Mouse (Mus musculus) forebrain, postnatal 0 days (tissue): Measurements from ENCODE around the gene Rgmb. TPM values are rescaled to one million over a fixed set of nuclear protein-coding genes. Genes with fewer than 3 reads are reported as not detected.
A peak's percentile ranks its signal among the peaks of the same experiment; 100 is the strongest.

Experiments
- ATAC-seq: fragments of 200-750 bp; cut with Nextera tagmentation; 2 replicates; pipeline ENCODE4 v1.8.0; 2017; ENCODE audit warnings: mild to moderate bottlenecking, moderate library complexity
- DNase-seq: peaks from one replicate; pipeline ENCODE4 v3.0.0-alpha.2; 2015
- H3K27ac ChIP-seq: fragments of 300-500 bp; sonication (generic); 2 replicates; pipeline ENCODE4 v1.5.1; 2014; ENCODE audit warnings: low read depth, mild to moderate bottlenecking, antibody characterized with exemption, low read length, moderate library complexity, mixed read lengths
- H3K27me3 ChIP-seq: fragments of 300-500 bp; sonication (generic); 2 replicates; pipeline ENCODE4 v1.6.1; 2014; ENCODE audit warnings: mild to moderate bottlenecking, low read length, mixed read lengths; ENCODE audit not compliant: insufficient read depth
- H3K36me3 ChIP-seq: fragments of 300-500 bp; sonication (generic); 2 replicates; pipeline ENCODE4 v1.6.1; 2014; ENCODE audit warnings: mild to moderate bottlenecking, moderate library complexity; ENCODE audit not compliant: insufficient read depth
- H3K4me1 ChIP-seq: fragments of 300-500 bp; sonication (generic); 2 replicates; pipeline ENCODE4 v1.6.1; 2014; ENCODE audit warnings: antibody characterized with exemption; ENCODE audit not compliant: insufficient read depth
- H3K4me2 ChIP-seq: fragments of 300-500 bp; sonication (generic); 2 replicates; pipeline ENCODE4 v1.6.1; 2014; ENCODE audit warnings: low read depth, mild to moderate bottlenecking, moderate library complexity
- H3K4me3 ChIP-seq: fragments of 300-500 bp; sonication (generic); 2 replicates; pipeline ENCODE4 v1.5.1; 2014; ENCODE audit warnings: low read depth, low read length, mixed read lengths
- H3K9ac ChIP-seq: fragments of 300-500 bp; sonication (generic); 2 replicates; pipeline ENCODE4 v1.6.1; 2014; ENCODE audit warnings: mild to moderate bottlenecking
- H3K9me3 ChIP-seq: fragments of 300-500 bp; sonication (generic); 2 replicates; pipeline ENCODE4 v1.6.1; 2016; ENCODE audit warnings: low read length
- CTCF ChIP-seq: sonication (generic); IDR thresholded peaks from 2 replicates; pipeline ENCODE4 v1.5.1; 2016; ENCODE audit warnings: antibody characterized with exemption, control low read depth, low read depth
- WGBS: fragments of 180-500 bp; shearing (Covaris S2); extraction: QIAGEN DNeasy Blood & Tissue Kit; methylation state at CpG from one replicate; pipeline ENCODE4 v1.1.7; 2014; 5-methylcytosine and 5-hydroxymethylcytosine counted together
- polyA plus RNA-seq: library from polyadenylated mRNA; unstranded; fragments of >200 nt; fragmentation: Nextera tagmentation; extraction: Ambion mirVana; gene quantifications from 2 replicates; pipeline ENCODE4 v1.2.1, GENCODE M21; 2015
- total RNA-seq: library from RNA; depleted of rRNA; stranded (reverse); fragments of >200 nt; gene quantifications from 2 replicates; pipeline ENCODE4 v1.2.3, GENCODE M21; 2014

Rgmb gene
- total and polyA plus RNA-seq, 2 experiments from 2014 or later, result 48.1 to 81.4 TPM

DNA sequence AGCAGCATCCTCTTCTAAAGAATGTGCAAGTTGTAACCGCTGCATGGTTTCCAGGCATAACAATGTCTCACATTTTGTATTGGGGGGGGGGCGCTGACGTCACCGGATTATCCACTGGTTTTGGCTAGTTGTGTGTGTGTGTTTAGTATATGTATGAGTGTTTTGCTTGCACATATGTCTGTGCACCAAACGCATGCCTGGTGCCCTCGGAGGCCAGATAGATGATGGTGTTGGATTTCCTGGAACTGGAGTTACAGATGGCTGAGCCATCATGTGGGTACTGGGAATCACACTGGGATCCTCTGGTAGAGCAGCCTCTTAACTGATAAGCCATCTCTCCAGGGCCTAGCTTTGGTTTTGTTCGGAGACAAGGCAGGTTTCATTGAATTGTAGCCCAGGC, 8.5 kb downstream of the Rgmb start:
- no peak overlapping the region for H3K9ac ChIP-seq
- no peak overlapping the region for H3K4me2 ChIP-seq
- H3K36me3 ChIP-seq, result peaks cover 4% of the 10 kb centered on the region; the same call in 1 of the 2 replicates
- TF ChIP-seq CTCF, result no peak
- H3K9me3 ChIP-seq, result no peaks in the 10 kb centered on the region
- 82% methylated on average over 7 of the region's 7 CpGs for WGBS
- ATAC-seq (no peak), DNase-seq (no peak)
- H3K27ac ChIP-seq, result no peak overlapping the region
- H3K4me1 ChIP-seq, result peaks cover 28% of the 10 kb centered on the region
- H3K4me3 ChIP-seq, result no peak overlapping the region
- H3K27me3 ChIP-seq, result no peaks in the 10 kb centered on the region

DNA sequence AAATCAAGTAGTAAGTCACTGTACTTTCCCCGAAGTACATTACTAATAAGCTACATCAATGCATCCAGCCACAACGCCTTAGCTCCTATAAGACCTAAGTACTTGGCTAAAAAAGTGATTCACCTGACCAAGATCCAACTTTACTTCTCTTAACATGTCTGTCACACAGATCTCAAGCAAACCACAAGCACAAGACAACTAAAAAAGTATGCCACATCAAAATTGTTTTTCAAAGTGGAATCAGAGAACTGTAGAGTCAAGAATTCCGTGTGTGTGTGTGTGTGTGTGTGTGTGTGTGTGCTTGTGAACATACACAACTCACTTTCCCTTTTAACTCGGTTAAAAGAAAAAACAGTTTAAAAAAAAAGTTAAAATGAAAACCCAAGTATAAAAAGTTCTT, 9.1 kb downstream of the Rgmb start:
- no peaks in the 10 kb centered on the region for H3K27me3 ChIP-seq
- no peak overlapping the region for H3K4me2 ChIP-seq
- no peak overlapping the region for H3K27ac ChIP-seq
- H3K4me1 ChIP-seq, result peaks cover 22% of the 10 kb centered on the region; the same call in 1 of the 2 replicates
- ATAC-seq (no peak), DNase-seq (no peak)
- H3K9me3 ChIP-seq, result no peaks in the 10 kb centered on the region
- H3K36me3 ChIP-seq, result peaks cover 4% of the 10 kb centered on the region; the same call in 1 of the 2 replicates
- TF ChIP-seq CTCF, result no peak
- 90% methylated on average over 4 of the region's 4 CpGs for WGBS
- no peak overlapping the region for H3K9ac ChIP-seq
- H3K4me3 ChIP-seq, result no peak overlapping the region

DNA sequence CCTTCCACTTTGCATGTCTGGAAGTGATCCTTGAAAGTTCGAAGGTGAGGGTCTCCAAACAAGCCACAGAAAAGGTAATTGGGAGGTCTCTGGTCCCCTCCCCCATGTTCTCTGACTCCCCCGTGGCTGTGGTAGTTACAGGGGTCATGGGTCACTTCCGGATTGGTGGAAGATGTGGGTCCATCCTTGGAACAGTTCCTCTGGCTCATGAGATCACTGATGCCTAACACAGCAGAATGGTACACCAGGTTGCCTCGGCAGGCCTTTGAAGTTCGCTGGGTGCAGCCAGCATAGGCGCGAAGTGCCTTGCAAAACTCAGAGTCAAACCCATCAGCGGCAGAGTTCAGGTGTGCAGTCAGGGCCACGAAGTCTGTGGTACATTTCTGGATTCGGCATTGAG, 10.1 kb downstream of the Rgmb start:
- no peak overlapping the region for H3K27ac ChIP-seq
- no peak for TF ChIP-seq CTCF
- H3K4me1 ChIP-seq, result peaks cover 22% of the 10 kb centered on the region; the same call in 1 of the 2 replicates
- no peak overlapping the region for H3K4me2 ChIP-seq
- H3K36me3 ChIP-seq, result peaks cover 4% of the 10 kb centered on the region; the same call in 1 of the 2 replicates
- no peak for DNase-seq
- no peaks in the 10 kb centered on the region for H3K27me3 ChIP-seq
- WGBS, result 90% methylated on average over 10 of the region's 10 CpGs
- no peak overlapping the region for H3K9ac ChIP-seq
- ATAC-seq, result no peak
- H3K4me3 ChIP-seq, result no peak overlapping the region
- no peaks in the 10 kb centered on the region for H3K9me3 ChIP-seq

DNA sequence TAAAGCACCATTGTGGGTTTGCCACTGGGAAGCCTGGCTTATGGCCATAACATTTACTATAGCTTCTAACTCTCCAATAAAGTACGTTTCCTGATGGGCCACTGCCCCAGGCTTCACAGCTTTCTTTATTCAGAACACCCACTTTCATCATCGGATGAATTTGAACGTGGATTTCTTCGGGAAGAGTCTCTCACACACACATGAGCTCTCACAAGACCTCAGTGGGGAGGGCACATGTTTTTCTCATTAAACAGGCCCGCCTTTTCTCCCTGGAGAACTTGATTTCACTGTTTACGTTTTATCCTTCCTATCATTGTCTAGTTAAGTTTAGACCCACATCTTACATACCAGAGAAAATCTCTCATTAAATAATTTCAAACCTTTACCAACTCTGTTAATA, 10.7 kb downstream of the Rgmb start:
- Histone ChIP-seq H3K27ac (no peak overlapping the region), H3K27me3 (no peaks in the 10 kb centered on the region), H3K9ac (no peak overlapping the region), H3K4me1 (peaks cover 22% of the 10 kb centered on the region; the same call in 1 of the 2 replicates), H3K9me3 (no peaks in the 10 kb centered on the region), H3K4me3 (no peak overlapping the region), H3K4me2 (no peak overlapping the region), H3K36me3 (peaks cover 4% of the 10 kb centered on the region; the same call in 1 of the 2 replicates)
- no peak for TF ChIP-seq CTCF
- ATAC-seq (no peak), DNase-seq (no peak)
- 54% methylated on average over 6 of the region's 6 CpGs for WGBS

DNA sequence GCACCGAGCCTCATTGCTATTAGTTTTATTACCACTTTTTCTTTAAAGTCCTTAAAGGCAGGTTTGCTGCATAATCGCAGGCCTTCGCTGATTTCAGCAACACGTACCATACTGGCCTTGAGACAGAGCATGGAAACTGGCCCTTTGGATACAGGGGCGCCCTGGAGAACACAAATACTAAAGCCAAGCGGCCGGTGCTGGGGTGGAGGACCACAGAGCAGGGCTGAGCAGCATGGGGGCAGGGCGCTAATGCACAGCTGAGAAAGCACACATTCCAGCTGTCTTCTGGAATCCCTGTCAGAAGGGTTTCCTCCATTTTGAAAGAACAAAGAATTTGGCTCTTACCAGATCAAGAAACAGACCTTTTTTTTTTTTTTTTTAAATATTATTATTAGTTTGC, 12.5 kb downstream of the Rgmb start:
- 87% methylated on average over 8 of the region's 8 CpGs for WGBS
- no peak for ATAC-seq
- no peak overlapping the region for H3K9ac ChIP-seq
- H3K27me3 ChIP-seq, result no peaks in the 10 kb centered on the region
- H3K4me2 ChIP-seq, result no peak overlapping the region
- no peak overlapping the region for H3K4me3 ChIP-seq
- H3K36me3 ChIP-seq, result peaks cover 4% of the 10 kb centered on the region; the same call in 1 of the 2 replicates
- TF ChIP-seq CTCF, result no peak
- H3K9me3 ChIP-seq, result no peaks in the 10 kb centered on the region
- DNase-seq, result no peak
- peaks cover 7% of the 10 kb centered on the region; the same call in 1 of the 2 replicates for H3K4me1 ChIP-seq
- no peak overlapping the region for H3K27ac ChIP-seq

DNA sequence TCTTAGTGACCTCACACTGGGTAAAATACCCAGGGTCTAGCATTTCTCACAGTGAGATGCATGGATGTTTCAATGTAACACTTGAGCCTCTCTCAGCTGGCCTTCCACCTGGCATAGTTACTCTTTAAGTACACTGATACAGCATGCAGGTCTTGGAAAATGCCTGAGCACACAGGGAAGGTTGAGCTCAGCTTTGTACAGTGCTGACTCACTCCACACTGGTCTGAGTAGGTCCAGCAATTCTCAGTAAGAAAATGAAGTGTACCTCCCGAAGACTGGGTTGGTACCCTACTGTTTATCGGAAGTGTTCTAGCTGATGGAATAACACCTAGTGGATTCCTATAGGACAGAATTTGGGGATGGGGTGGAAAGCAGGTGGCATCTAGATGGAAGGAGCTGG, 13.2 kb downstream of the Rgmb start:
- no peak overlapping the region for H3K9ac ChIP-seq
- H3K27ac ChIP-seq, result no peak overlapping the region
- no peaks in the 10 kb centered on the region for H3K9me3 ChIP-seq
- 94% methylated on average over 2 of the region's 2 CpGs for WGBS
- H3K4me2 ChIP-seq, result no peak overlapping the region
- H3K4me1 ChIP-seq, result peaks cover 4% of the 10 kb centered on the region; the same call in 1 of the 2 replicates
- no peaks in the 10 kb centered on the region for H3K27me3 ChIP-seq
- H3K4me3 ChIP-seq, result no peak overlapping the region
- ATAC-seq (no peak), DNase-seq (no peak)
- H3K36me3 ChIP-seq, result peaks cover 4% of the 10 kb centered on the region; the same call in 1 of the 2 replicates
- TF ChIP-seq CTCF, result no peak

DNA sequence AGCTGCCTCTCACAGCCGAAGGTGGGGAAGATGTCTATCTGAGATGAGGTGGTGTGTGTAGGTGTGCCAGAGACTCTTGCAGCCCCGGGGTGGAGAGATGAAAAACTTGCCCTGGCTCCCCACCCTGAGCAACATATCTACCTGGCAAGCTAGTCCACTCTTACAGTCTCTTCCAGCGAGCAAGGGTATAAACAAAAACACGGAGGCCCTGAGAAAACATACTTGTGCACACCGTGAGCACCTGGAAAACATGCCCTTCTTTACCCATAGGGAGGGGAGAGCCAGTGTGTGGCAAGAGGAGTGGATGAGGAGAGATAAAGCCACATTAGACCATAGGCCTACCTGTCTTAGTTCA, 13.8 kb downstream of the Rgmb start:
- H3K4me1 ChIP-seq, result peaks cover 4% of the 10 kb centered on the region; the same call in 1 of the 2 replicates
- no peaks in the 10 kb centered on the region for H3K27me3 ChIP-seq
- WGBS, result 92% methylated on average over 5 of the region's 5 CpGs
- no peak for DNase-seq
- no peak overlapping the region for H3K9ac ChIP-seq
- H3K27ac ChIP-seq, result no peak overlapping the region
- peaks cover 4% of the 10 kb centered on the region; the same call in 1 of the 2 replicates for H3K36me3 ChIP-seq
- no peak overlapping the region for H3K4me2 ChIP-seq
- no peak overlapping the region for H3K4me3 ChIP-seq
- no peak for TF ChIP-seq CTCF
- 0 out of 2 replicates have a peak, but pooled peaks have one; percentile 3 for ATAC-seq
- no peaks in the 10 kb centered on the region for H3K9me3 ChIP-seq
